Mouse (Mus musculus) forebrain, embryonic 12.5 days (tissue): Measurements from ENCODE around the gene Snx7. TPM values are rescaled to one million over a fixed set of nuclear protein-coding genes. Genes with fewer than 3 reads are reported as not detected.
A peak's percentile ranks its signal among the peaks of the same experiment; 100 is the strongest.

Experiments
- ATAC-seq: fragments of 200-750 bp; cut with Nextera tagmentation; 2 replicates; pipeline ENCODE4 v1.8.0; 2017; ENCODE audit warnings: moderate TSS enrichment; ENCODE audit not compliant: low FRiP score
- H3K27ac ChIP-seq: fragments of 300-500 bp; sonication (generic); 2 replicates; pipeline ENCODE4 v1.5.1; 2016; ENCODE audit warnings: mild to moderate bottlenecking
- H3K27me3 ChIP-seq: fragments of 300-500 bp; sonication (generic); 2 replicates; pipeline ENCODE4 v1.6.1; 2016; ENCODE audit warnings: mild to moderate bottlenecking
- H3K36me3 ChIP-seq: fragments of 300-500 bp; sonication (generic); replicated peaks from 2 replicates; pipeline ENCODE4 v1.6.1; 2016; ENCODE audit warnings: mild to moderate bottlenecking
- H3K4me1 ChIP-seq: fragments of 300-500 bp; sonication (generic); 2 replicates; pipeline ENCODE4 v1.6.1; 2016
- H3K4me2 ChIP-seq: fragments of 300-500 bp; sonication (generic); 2 replicates; pipeline ENCODE4 v1.6.1; 2016; ENCODE audit warnings: mild to moderate bottlenecking, moderate library complexity
- H3K4me3 ChIP-seq: fragments of 300-500 bp; sonication (generic); replicated peaks from 2 replicates; pipeline ENCODE4 v1.5.1; 2016; ENCODE audit warnings: mild to moderate bottlenecking
- H3K9ac ChIP-seq: fragments of 300-500 bp; sonication (generic); 2 replicates; pipeline ENCODE4 v1.6.1; 2016; ENCODE audit warnings: mild to moderate bottlenecking
- H3K9me3 ChIP-seq: fragments of 300-500 bp; sonication (generic); 2 replicates; pipeline ENCODE4 v1.6.1; 2016
- WGBS: fragments of 180-500 bp; shearing (Covaris S2); methylation state at CpG from one replicate; pipeline ENCODE4 v1.1.7; 2016; 5-methylcytosine and 5-hydroxymethylcytosine counted together
- polyA plus RNA-seq: library from polyadenylated mRNA; unstranded; fragments of >200 nt; fragmentation: Nextera tagmentation; extraction: Ambion mirVana; gene quantifications from 2 replicates; pipeline ENCODE4 v1.2.1, GENCODE M21; 2016

Gene Snx7
- polyA plus RNA-seq, 1 experiment from 2014 or later: 11.7 TPM

DNA sequence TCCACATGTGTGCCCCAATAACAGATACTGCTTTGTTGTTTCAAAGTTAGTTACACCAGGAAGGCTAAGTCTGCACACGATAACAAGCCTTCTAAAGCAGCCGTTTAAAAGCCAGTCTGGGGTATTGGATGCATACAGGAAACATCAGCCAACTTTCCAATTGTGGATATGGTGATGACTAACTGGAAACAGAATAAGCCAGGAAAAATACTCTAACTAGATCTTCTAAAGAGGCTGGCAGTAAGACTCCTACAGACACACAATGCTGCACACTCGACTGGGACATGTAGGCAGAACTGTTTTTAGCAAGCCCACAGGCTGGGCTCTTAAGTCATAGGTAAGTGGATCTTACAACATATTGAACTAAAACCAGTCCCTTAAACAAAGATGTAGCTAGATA, 15.0 kb downstream of the Snx7 start:
- Histone ChIP-seq H3K4me3 (no peak overlapping the region), H3K9me3 (no peaks in the 10 kb centered on the region), H3K4me2 (no peak overlapping the region), H3K27ac (no peak overlapping the region), H3K4me1 (no peaks in the 10 kb centered on the region), H3K9ac (no peak overlapping the region), H3K27me3 (no peaks in the 10 kb centered on the region), H3K36me3 (no peaks in the 10 kb centered on the region)
- no peak for ATAC-seq
- 86% methylated on average over 3 of the region's 3 CpGs for WGBS

DNA sequence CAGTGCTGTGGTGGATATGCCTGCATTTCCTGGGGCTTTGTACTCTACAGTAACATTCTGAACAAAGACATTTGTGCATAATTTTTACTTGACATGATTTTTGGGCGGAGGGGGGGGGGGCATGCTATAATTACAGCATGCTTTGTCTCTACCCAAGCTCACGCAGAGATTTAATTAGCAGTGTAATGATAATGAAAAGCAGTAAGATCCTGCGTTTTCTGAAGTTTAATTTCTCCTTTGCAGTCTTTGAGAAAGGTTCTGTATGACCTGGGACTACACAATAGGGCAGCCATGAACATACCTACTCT, 16.7 kb downstream of the Snx7 start:
- no peak for ATAC-seq
- Histone ChIP-seq H3K4me3 (no peak overlapping the region), H3K4me2 (no peak overlapping the region), H3K4me1 (no peaks in the 10 kb centered on the region), H3K9ac (no peak overlapping the region), H3K27ac (0 out of 2 replicates have a peak overlapping the region, but pooled peaks have one; percentile 10), H3K27me3 (no peaks in the 10 kb centered on the region), H3K36me3 (no peaks in the 10 kb centered on the region), H3K9me3 (no peaks in the 10 kb centered on the region)
- 77% methylated on average over 3 of the region's 3 CpGs for WGBS

DNA sequence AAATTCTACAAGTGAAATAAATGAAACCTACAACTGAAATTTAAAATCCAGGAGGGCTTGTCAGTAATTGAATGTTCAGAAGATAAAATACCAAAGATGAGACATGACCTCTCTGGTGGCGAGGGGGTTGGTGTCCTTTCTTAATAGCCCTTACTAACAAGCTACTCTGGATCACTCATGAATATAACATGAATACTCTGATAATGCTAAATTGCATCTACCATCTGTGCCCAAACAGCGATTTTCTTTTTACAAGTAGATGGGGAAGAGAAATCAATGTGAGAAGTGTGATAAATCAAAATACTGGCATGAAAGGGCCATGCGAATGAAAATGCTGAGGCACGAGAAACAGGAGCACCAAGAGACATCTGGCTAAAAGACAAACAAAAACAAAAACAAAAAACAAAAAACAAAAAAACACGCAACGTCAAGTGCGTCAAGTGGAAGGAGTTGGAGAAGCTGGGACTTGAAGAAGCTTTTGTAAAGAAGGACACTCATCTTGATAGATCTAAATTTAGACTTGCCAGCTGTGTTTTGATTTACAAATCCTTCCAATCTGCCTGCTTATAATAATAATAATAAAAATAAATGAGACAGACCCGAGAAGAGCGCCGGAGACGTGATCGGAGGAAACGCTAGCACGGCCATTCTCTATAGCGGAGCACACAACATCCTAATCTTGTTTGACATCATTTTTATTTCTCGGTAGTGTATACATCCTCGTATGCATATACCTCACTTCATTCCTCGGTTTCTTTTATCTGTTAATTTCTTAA, 17.3 kb downstream of the Snx7 start:
- no peak overlapping the region for H3K9ac ChIP-seq
- H3K9me3 ChIP-seq: no peaks in the 10 kb centered on the region
- 74% methylated on average over 18 of the region's 18 CpGs for WGBS
- no peaks in the 10 kb centered on the region for H3K36me3 ChIP-seq
- H3K4me3 ChIP-seq: no peak overlapping the region
- no peaks in the 10 kb centered on the region for H3K4me1 ChIP-seq
- no peak for ATAC-seq
- H3K27ac ChIP-seq: 0 out of 2 replicates have a peak overlapping the region, but pooled peaks have one; percentile 10
- H3K4me2 ChIP-seq: no peak overlapping the region
- H3K27me3 ChIP-seq: no peaks in the 10 kb centered on the region

GRCm38 (mm10) chr3:117848866-117849265, 19.9 kb downstream of the Snx7 start:
- 86% methylated on average over 6 of the region's 6 CpGs for WGBS
- no peak overlapping the region for H3K27ac ChIP-seq

DNA sequence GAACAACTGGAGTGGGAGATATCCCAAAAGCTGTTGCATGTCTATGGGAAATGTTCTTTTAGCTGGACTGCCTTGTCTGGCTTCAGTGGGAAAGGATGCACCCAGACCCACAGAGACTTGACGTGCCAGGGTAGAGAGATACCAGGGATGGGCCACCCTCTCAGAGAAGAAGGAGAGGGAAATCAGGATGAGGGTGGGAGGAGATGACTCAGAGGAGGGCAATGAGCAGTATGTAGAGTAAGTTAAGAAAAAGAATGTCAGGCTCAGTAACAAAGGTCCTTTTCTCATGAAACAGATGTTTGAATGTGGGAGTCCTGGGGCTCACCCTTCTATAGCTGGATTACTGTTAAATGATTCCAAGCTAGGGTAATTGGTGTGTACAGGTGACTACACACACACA, 26.1 kb downstream of the Snx7 start:
- Histone ChIP-seq H3K9me3 (no peaks in the 10 kb centered on the region), H3K36me3 (no peaks in the 10 kb centered on the region), H3K4me1 (no peaks in the 10 kb centered on the region), H3K27me3 (no peaks in the 10 kb centered on the region), H3K9ac (no peak overlapping the region), H3K4me2 (no peak overlapping the region), H3K27ac (no peak overlapping the region), H3K4me3 (no peak overlapping the region)
- no peak for ATAC-seq
- WGBS: 93% methylated on average over 1 of the region's 1 CpGs

More at GRCm38 (mm10) chr3:117848866-117849265, 19.9 kb downstream of the Snx7 start:
- Histone ChIP-seq H3K4me2 (no peak overlapping the region), H3K4me1 (no peaks in the 10 kb centered on the region), H3K27me3 (no peaks in the 10 kb centered on the region), H3K36me3 (no peaks in the 10 kb centered on the region), H3K9me3 (no peaks in the 10 kb centered on the region), H3K9ac (no peak overlapping the region), H3K4me3 (no peak overlapping the region)
- ATAC-seq: no peak

DNA sequence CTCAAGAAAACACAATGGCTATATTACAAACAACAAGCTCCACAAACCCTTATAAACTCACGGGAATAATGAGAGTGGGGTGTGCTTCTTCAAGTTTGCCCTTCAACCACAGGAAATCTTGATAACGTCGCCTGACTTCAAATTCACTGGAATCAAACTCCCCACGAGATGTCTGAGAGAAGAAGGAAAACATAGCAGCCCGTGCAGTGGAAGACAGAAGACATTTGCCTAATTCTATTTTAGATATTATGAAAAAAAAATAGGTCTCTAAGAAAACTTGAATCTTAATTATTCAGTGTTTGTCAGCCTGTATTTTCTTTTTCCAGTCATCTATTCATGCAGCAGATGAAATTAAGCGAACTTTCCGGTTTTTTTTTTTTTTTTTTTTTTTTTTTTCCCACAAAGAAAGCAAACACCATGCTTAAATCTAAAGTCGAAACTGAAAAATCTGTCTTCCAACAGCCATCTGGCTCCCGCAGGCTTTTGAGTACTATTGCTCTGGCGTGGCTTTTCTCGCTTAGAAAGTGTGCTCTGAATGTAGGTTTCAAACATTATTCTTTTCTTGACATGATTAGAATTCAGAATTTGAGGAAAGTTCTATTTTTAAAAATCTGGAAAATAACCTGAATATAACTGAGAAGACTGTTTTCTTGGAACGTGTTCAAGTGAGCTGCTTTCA, 28.7 kb downstream of the Snx7 start:
- Histone ChIP-seq H3K9ac (no peak overlapping the region), H3K4me1 (no peaks in the 10 kb centered on the region), H3K4me2 (no peak overlapping the region), H3K36me3 (no peaks in the 10 kb centered on the region), H3K27me3 (no peaks in the 10 kb centered on the region), H3K27ac (no peak overlapping the region), H3K4me3 (no peak overlapping the region), H3K9me3 (no peaks in the 10 kb centered on the region)
- WGBS: 79% methylated on average over 12 of the region's 12 CpGs
- ATAC-seq: no peak

DNA sequence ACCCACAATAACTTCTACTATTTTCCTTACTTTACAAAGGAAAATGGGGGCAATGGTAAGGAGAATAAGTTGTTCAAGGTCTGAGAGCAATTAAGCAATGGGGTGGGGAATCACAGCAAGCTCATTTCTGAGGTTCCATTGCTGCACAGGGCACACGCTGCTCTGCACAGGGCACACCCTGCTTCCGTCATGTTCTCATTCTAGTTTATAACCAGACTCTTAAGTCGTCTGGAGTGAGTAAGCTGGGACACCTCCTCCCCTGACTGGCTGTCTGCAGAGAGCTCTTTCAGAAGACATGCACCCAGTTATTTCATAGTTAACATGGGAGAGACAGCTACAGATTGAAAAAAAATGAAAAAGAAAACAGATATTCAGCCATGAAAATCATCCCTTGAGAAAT, 30.7 kb downstream of the Snx7 start:
- 67% methylated on average over 3 of the region's 3 CpGs for WGBS
- Histone ChIP-seq H3K4me1 (no peaks in the 10 kb centered on the region), H3K27me3 (no peaks in the 10 kb centered on the region), H3K36me3 (no peaks in the 10 kb centered on the region), H3K4me3 (no peak overlapping the region), H3K27ac (no peak overlapping the region), H3K9ac (no peak overlapping the region), H3K9me3 (no peaks in the 10 kb centered on the region), H3K4me2 (no peak overlapping the region)
- no peak for ATAC-seq

DNA sequence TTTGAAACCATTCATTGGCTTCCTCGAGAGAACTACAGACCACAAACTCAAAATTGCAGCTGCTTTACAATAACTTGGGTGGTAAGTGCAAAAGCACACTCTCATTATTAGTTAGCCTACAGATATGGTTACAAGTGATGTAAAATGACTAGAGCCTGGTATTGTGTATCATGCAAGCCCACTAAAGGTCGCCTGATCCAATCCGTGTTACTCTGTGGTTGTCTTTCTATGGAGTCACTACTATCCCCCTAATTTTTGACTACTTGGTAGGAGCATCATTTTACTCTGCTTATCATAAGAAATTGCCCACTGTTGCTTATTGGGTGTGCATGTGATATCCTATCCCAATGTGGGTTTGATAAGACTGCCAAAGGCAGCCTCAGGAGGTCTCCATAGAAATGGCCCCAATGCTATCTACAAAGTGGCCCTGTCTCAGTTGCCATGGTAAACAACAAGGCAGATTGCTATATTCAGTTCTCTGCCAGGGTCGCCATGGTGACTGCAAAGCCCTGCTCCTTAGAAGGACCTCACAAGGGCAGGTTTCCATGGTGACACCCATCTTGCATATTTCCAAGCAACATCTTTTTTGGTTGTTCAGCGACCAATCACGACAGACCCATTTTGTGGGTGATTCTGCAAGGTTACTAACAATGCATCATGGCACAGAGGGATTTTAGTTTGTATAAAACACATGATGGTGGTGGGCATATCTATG, 42.1 kb downstream of the Snx7 start:
- H3K4me2 ChIP-seq: no peak overlapping the region
- ATAC-seq: peak; percentile 93

GRCm38 (mm10) chr3:117823218-117823617, 45.5 kb downstream of the Snx7 start:
- no peak overlapping the region for H3K4me2 ChIP-seq
- H3K9ac ChIP-seq: no peak overlapping the region
- H3K9me3 ChIP-seq: no peaks in the 10 kb centered on the region
- H3K4me3 ChIP-seq: no peak overlapping the region
- ATAC-seq: no peak
- WGBS: 89% methylated on average over 3 of the region's 3 CpGs
- peaks cover 8% of the 10 kb centered on the region for H3K4me1 ChIP-seq
- H3K27me3 ChIP-seq: no peaks in the 10 kb centered on the region
- H3K27ac ChIP-seq: no peak overlapping the region
- H3K36me3 ChIP-seq: no peaks in the 10 kb centered on the region

More for the DNA sequence above, 42.1 kb downstream of the Snx7 start:
- no peak overlapping the region for H3K27ac ChIP-seq
- H3K27me3 ChIP-seq: no peaks in the 10 kb centered on the region
- no peaks in the 10 kb centered on the region for H3K9me3 ChIP-seq
- no peaks in the 10 kb centered on the region for H3K36me3 ChIP-seq
- 64% methylated on average over 6 of the region's 6 CpGs for WGBS
- H3K9ac ChIP-seq: no peak overlapping the region
- no peak overlapping the region for H3K4me3 ChIP-seq
- peaks cover 8% of the 10 kb centered on the region for H3K4me1 ChIP-seq

DNA sequence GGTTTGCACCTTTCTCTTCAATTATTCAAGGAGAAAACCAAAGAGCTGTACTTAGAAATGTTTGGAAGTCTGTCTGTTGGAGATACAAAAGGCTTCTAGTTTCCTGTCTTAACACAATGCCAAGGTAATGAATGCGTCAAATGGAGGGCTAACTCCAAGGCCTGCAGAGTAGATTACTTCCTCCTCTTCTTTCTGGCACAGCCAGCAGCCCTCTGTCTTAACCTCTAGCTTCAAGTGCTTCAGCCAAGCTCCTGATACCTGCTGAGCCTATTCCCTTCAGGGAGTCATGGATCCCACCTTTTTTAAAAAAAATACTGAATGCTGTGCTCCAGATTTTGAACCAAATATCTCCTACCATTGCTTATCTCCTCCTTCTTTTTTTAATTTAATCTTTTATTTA, 51.1 kb downstream of the Snx7 start:
- Histone ChIP-seq H3K27ac (no peak overlapping the region), H3K27me3 (no peaks in the 10 kb centered on the region), H3K4me3 (no peak overlapping the region), H3K36me3 (no peaks in the 10 kb centered on the region), H3K4me1 (no peaks in the 10 kb centered on the region), H3K9ac (no peak overlapping the region), H3K4me2 (no peak overlapping the region), H3K9me3 (no peaks in the 10 kb centered on the region)
- 88% methylated on average over 1 of the region's 1 CpGs for WGBS
- ATAC-seq: no peak

- no peak for ATAC-seq
- 74% methylated on average over 2 of the region's 2 CpGs for WGBS
Measured at GRCm38 (mm10) chr3:117814218-117814617, 54.5 kb downstream of the Snx7 start.

DNA sequence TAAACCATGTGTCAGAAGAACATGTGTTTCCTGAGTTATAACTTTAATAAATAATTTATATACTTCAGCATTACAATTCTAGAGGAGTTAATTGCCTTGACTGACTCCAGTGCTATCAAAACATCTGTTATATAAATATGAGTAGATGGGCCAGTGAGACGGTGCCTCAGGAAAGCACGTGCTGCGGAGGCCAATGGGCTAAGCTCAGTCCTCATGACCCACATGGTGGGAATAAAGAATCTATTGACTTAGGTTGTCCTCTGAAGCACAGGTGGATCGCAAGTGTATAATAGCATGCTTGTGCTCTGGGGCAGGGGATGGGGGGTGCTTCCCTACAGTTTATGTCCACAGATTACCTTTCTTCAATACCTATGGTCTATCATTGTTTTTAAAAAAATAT, 56.6 kb downstream of the Snx7 start:
- no peaks in the 10 kb centered on the region for H3K36me3 ChIP-seq
- no peak overlapping the region for H3K27ac ChIP-seq
- 91% methylated on average over 4 of the region's 4 CpGs for WGBS
- no peak overlapping the region for H3K4me3 ChIP-seq
- no peak for ATAC-seq
- H3K4me1 ChIP-seq: no peaks in the 10 kb centered on the region
- H3K4me2 ChIP-seq: no peak overlapping the region
- no peak overlapping the region for H3K9ac ChIP-seq
- no peaks in the 10 kb centered on the region for H3K27me3 ChIP-seq
- H3K9me3 ChIP-seq: no peaks in the 10 kb centered on the region

More at GRCm38 (mm10) chr3:117814218-117814617, 54.5 kb downstream of the Snx7 start:
- H3K4me1 ChIP-seq: no peaks in the 10 kb centered on the region
- no peak overlapping the region for H3K9ac ChIP-seq
- H3K9me3 ChIP-seq: no peaks in the 10 kb centered on the region
- no peaks in the 10 kb centered on the region for H3K27me3 ChIP-seq
- H3K27ac ChIP-seq: no peak overlapping the region
- H3K4me3 ChIP-seq: no peak overlapping the region
- no peak overlapping the region for H3K4me2 ChIP-seq
- no peaks in the 10 kb centered on the region for H3K36me3 ChIP-seq
